Mouse (Mus musculus): ENCODE data around the gene Gm11939.
A peak's percentile ranks its signal among the peaks of the same experiment; 100 is the strongest.
"Not testable (repeated sequence)": the region's sequence is repeated elsewhere in the genome, so short reads cannot be mapped to it uniquely, and the experiment has no call there.

Gene Gm11939

GRCm38 (mm10) chr11:99559366-99559765 lies at the start of gene Gm11939:
Gm11939 (minus strand) TSS chr11:99559466.
- DNase-seq (ENCODE audit: low read depth) = no peak

- not testable (repeated sequence) for DNase-seq (ENCODE audit: low read depth)
Measured at GRCm38 (mm10) chr11:99603208-99603607, 43.9 kb upstream of the Gm11939 start, which contains the start of gene Gm11938. Gm11938 (minus strand) TSS chr11:99603308.

DNA sequence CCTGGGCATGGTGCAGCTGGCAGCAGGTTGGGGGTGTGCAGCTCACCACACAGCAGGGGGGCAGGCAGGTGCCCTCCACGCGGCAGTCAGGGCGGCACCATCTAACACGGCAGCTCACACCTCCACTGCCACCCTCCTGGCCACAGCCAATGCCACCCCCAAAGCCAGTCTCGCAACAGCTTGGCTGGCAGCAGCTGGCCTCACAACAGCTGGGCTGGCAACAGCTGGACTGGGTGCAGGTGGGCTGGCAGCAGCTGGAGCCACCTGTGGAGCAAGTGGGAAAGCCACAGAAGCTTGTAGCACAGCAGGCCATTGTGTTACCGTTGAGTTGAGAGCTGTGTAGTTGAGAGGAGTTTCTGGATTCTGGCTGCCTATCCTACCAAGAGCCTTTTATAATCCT lies 38.5 kb upstream of the Gm11939 start, which contains the start of gene Krtap9-3:
TSS of gene Krtap9-3 (minus strand) at position 364 of the 400 bp plus-strand sequence.
- not testable (repeated sequence) for DNase-seq (ENCODE audit: low read depth)

DNA sequence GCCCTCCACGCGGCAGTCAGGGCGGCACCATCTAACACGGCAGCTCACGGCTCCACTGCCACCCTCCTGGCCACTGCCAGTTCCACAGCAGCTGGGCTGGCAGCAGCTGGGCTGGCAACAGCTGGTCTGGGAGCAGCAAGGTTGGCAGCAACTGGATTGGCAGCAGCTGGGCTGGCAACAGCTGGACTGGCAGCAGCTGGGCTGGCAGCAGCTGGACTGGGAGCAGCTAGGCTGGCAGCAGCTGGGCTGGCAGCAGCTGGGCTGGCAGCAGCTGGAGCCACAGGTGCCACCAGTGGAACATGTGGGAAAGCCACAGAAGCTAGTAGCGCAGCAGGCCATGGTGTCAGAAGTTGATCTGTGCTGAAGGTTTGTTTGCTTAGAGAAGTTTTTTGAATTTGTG lies 31.7 kb upstream of the Gm11939 start, which contains the start of gene Krtap1-3:
TSS of gene Krtap1-3 (minus strand) at position 359 of the 400 bp plus-strand sequence.
- no peak for DNase-seq (ENCODE audit: low read depth)

- no peak for DNase-seq (ENCODE audit: low read depth)
Measured at GRCm38 (mm10) chr11:99585096-99585495, 25.8 kb upstream of the Gm11939 start.

DNA sequence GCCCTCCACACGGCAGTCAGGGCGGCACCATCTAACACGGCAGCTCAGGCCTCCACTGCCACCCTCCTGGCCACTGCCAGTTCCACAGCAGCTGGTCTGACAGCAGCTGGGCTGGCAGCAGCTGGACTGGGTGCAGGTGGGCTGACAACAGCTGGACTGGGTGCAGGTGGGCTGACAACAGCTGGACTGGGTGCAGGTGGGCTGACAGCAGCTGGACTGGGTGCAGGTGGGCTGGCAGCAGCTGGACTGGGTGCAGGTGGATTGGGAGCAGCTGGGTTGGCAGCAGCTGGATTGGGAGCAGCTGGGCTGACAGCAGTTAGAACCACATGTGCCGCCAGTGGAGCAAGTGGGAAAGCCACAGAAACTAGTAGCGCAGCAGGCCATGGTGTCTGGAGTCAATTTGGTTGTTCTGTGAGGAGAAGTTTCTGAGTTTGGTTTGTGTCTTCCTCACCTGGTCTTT lies 24.0 kb upstream of the Gm11939 start, which contains the start of gene Krtap1-4:
TSS of gene Krtap1-4 (minus strand) at position 410 of the 460 bp plus-strand sequence.
- DNase-seq (ENCODE audit: low read depth) = no peak

GRCm38 (mm10) chr11:99581564-99581963 lies 22.3 kb upstream of the Gm11939 start:
- DNase-seq (ENCODE audit: low read depth) = no peak

DNA sequence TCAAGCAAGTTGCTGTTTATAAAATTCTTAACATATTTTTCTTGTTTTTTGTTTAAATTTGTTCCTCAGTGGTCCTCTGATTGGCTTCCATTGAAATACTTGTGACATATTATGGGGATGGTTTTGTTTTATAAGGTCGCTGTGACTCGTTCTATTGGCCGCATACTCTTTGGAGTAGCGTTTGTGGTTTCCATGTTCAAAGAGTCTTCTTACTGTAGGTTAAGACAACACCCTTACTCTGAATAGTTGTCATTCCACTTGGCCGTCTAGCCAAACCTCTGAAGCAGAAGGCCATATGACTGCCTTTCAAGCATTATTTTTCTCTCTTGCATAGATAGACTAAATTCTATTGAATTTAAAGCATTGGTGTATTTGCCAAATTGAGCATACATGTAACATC lies 21.8 kb upstream of the Gm11939 start:
- DNase-seq (ENCODE audit: low read depth) = no peak

GRCm38 (mm10) chr11:99580636-99581035 lies 21.4 kb upstream of the Gm11939 start, which contains the start of gene Krtap1-5:
Krtap1-5 (minus strand) TSS chr11:99581016.
- DNase-seq (ENCODE audit: low read depth) = no peak

- DNase-seq (ENCODE audit: low read depth) = peak; percentile 42
Measured at GRCm38 (mm10) chr11:99574106-99574505, 14.8 kb upstream of the Gm11939 start.

DNA sequence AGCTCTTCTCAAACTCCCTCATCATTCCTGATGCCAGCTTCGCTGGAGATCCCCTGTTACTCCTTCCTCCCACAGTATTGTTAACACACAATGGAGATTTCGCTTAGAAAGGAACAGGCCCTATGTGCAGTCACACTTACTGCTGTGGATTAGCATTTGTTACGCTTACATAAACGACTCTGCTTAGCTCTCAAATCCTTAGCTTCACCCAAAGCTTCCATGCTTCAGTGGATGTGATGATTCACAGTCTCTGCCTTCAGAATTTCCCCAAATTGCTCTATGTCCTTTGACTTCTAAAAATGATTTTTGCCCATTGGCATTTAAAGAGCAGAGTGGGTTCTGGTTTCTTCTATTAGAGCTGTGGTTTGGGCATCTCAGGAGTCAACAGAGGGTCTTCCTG lies 13.9 kb upstream of the Gm11939 start:
- no peak for DNase-seq (ENCODE audit: low read depth)

- no peak for DNase-seq (ENCODE audit: low read depth)
Measured at GRCm38 (mm10) chr11:99566530-99566929, 7.3 kb upstream of the Gm11939 start, which contains the start of gene Krtap3-1. Krtap3-1 (minus strand) TSS chr11:99566630.

DNA sequence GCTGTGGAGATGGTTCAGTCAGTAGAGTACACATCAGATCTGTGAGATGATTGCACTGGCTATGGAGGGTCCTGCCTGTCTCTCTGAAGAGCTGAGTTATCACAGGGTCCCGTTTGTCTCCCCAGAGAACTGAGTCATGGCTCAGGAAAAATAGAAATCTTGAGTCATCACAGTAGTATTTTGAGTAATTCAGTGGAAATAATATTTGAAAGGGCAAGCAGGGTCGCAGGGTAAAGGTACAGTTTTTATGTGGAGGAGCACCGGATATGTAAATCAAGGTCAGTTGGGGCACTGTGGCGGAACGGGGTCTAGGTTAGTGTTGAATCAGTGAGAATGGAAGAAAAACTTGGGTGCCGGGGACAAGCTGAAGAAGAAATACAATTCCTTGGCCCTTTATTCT lies 3.3 kb upstream of the Gm11939 start:
- DNase-seq (ENCODE audit: low read depth) = no peak

- DNase-seq (ENCODE audit: low read depth) = no peak
Measured at GRCm38 (mm10) chr11:99557976-99558745, 1.1 kb downstream of the Gm11939 start.

GRCm38 (mm10) chr11:99556753-99557152 lies 2.5 kb downstream of the Gm11939 start, which contains the start of gene Krtap3-2:
Krtap3-2 (minus strand) TSS chr11:99556853.
- no peak for DNase-seq (ENCODE audit: low read depth)

DNA sequence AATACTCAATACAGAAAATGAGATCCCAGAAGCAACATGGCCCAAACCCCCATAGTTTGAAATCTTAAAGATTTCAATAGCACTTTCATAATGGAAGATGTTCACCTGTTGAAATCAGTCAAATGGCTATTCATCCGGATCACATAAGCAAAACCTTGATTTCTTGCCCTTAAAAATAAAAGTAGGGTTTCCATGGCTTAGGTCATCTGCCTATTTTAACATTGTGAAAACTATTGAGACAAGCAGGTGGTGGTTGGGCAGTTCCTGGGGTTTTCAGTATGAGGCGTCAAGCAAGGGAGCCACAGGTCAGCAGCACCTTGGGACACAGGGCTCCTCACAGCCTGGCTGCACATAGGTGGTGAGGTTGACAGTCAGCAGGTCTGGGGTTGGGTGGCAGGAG lies 3.1 kb downstream of the Gm11939 start:
- no peak for DNase-seq (ENCODE audit: low read depth)

GRCm38 (mm10) chr11:99550765-99551164 lies 8.5 kb downstream of the Gm11939 start, which contains the start of gene Krtap3-3:
Krtap3-3 (minus strand) TSS chr11:99550865.
- DNase-seq (ENCODE audit: low read depth) = no peak

DNA sequence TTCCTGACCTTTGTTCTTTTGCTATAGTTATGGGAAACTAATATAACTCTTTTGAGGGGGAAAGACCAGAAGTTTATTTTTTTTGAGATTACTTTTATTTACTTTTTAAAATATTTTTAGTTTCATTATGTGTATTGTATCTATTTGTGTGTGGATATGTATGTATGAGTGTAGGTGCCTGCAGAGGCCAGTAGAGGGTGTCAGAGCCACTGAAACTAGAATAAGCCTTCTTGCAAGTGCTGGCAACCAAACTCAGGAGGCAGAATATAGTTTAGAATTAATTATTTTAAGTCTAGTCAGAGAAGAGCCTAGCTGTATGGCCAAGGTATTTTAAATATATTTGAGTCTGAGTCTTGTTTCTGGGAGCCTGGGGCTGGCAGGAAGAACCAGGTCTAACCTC lies 11.4 kb downstream of the Gm11939 start:
- no peak for DNase-seq (ENCODE audit: low read depth)

- DNase-seq (ENCODE audit: low read depth) = no peak
Measured at GRCm38 (mm10) chr11:99539721-99540120, 19.5 kb downstream of the Gm11939 start.

GRCm38 (mm10) chr11:99521288-99521860 lies 37.9 kb downstream of the Gm11939 start, which contains the start of gene Krt39:
Krt39 (minus strand) TSS chr11:99521338.
- DNase-seq (ENCODE audit: low read depth) = no peak

GRCm38 (mm10) chr11:99514098-99514497 lies 45.2 kb downstream of the Gm11939 start:
- no peak for DNase-seq (ENCODE audit: low read depth)
